Mouse (Mus musculus) hindbrain, embryonic 10.5 days (tissue): Measurements from ENCODE around the gene Olfr684. TPM values are rescaled to one million over a fixed set of nuclear protein-coding genes. Genes with fewer than 3 reads are reported as not detected.

ENCODE experiments used
- DNase-seq: peaks from one replicate; pipeline ENCODE4 v3.0.0-alpha.2; 2017; ENCODE audit warnings: low spot score
- H3K27ac ChIP-seq: fragments of 300-500 bp; sonication (generic); 2 replicates; pipeline ENCODE4 v1.5.1; 2016; ENCODE audit warnings: mild to moderate bottlenecking, moderate library complexity
- H3K27me3 ChIP-seq: fragments of 300-500 bp; sonication (generic); 2 replicates; pipeline ENCODE4 v1.6.1; 2016; ENCODE audit warnings: mild to moderate bottlenecking; ENCODE audit not compliant: poor library complexity, insufficient read depth, severe bottlenecking
- H3K36me3 ChIP-seq: fragments of 300-500 bp; sonication (generic); 2 replicates; pipeline ENCODE4 v1.6.1; 2016; ENCODE audit warnings: mild to moderate bottlenecking, moderate library complexity
- H3K4me1 ChIP-seq: fragments of 300-500 bp; sonication (generic); replicated peaks from 2 replicates; pipeline ENCODE4 v1.6.1; 2016; ENCODE audit warnings: mild to moderate bottlenecking
- H3K4me3 ChIP-seq: fragments of 300-500 bp; sonication (generic); 2 replicates; pipeline ENCODE4 v1.5.1; 2016; ENCODE audit warnings: mild to moderate bottlenecking, moderate library complexity
- H3K9me3 ChIP-seq: fragments of 300-500 bp; sonication (generic); 2 replicates; pipeline ENCODE4 v1.6.1; 2016; ENCODE audit warnings: mild to moderate bottlenecking, moderate library complexity
- WGBS: fragments of 180-500 bp; shearing (Covaris S2); methylation state at CpG from one replicate; pipeline ENCODE4 v1.1.7; 2016; 5-methylcytosine and 5-hydroxymethylcytosine counted together
- polyA plus RNA-seq: library from polyadenylated mRNA; unstranded; fragments of >200 nt; fragmentation: Nextera tagmentation; extraction: Ambion mirVana; gene quantifications from 2 replicates; pipeline ENCODE4 v1.2.1, GENCODE M21; 2016

The Olfr684 gene
- polyA plus RNA-seq, result not detected in 2 replicates

GRCm38 (mm10) chr7:105163553-105163952 lies at the start of gene Olfr684:
Gene Olfr684 (minus strand): TSS chr7:105163653.
- Histone ChIP-seq H3K4me1 (no peaks in the 10 kb centered on the region), H3K36me3 (no peaks in the 10 kb centered on the region), H3K9me3 (no peaks in the 10 kb centered on the region), H3K4me3 (no peak within 1 kb of the TSS), H3K27me3 (no peaks in the 10 kb centered on the region), H3K27ac (no peak within 1 kb of the TSS)
- 74% methylated on average over 1 of the region's 1 CpGs for WGBS
- no peak for DNase-seq

GRCm38 (mm10) chr7:105207385-105207784 lies 43.9 kb upstream of the Olfr684 start, which contains the start of gene Olfr686:
Gene Olfr686 (minus strand): TSS chr7:105207485.
- Histone ChIP-seq H3K4me3 (no peak within 1 kb of the TSS), H3K27me3 (no peaks in the 10 kb centered on the region), H3K36me3 (no peaks in the 10 kb centered on the region), H3K27ac (no peak within 1 kb of the TSS), H3K4me1 (no peaks in the 10 kb centered on the region), H3K9me3 (no peaks in the 10 kb centered on the region)
- no peak for DNase-seq

- Histone ChIP-seq H3K27ac (no peak within 1 kb of the TSS), H3K27me3 (no peaks in the 10 kb centered on the region), H3K4me1 (no peaks in the 10 kb centered on the region), H3K4me3 (no peak within 1 kb of the TSS), H3K36me3 (no peaks in the 10 kb centered on the region), H3K9me3 (no peaks in the 10 kb centered on the region)
- DNase-seq, result no peak
- 91% methylated on average over 1 of the region's 1 CpGs for WGBS
Observed at GRCm38 (mm10) chr7:105185912-105186311, 22.5 kb upstream of the Olfr684 start, which contains the start of gene Olfr685. Gene Olfr685 (minus strand): TSS chr7:105186012.

- 57% methylated on average over 4 of the region's 4 CpGs for WGBS
- no peak overlapping the region for H3K4me3 ChIP-seq
- H3K27ac ChIP-seq, result no peak overlapping the region
- H3K9me3 ChIP-seq, result no peaks in the 10 kb centered on the region
- no peaks in the 10 kb centered on the region for H3K36me3 ChIP-seq
- H3K27me3 ChIP-seq, result no peaks in the 10 kb centered on the region
- H3K4me1 ChIP-seq, result no peaks in the 10 kb centered on the region
- DNase-seq, result no peak
Observed at GRCm38 (mm10) chr7:105170773-105171172, 7.3 kb upstream of the Olfr684 start.

- 70% methylated on average over 1 of the region's 1 CpGs for WGBS
Observed at GRCm38 (mm10) chr7:105146912-105147311, 16.5 kb downstream of the Olfr684 start, which contains the start of gene Olfr683. Gene Olfr683 (minus strand): TSS chr7:105147012.

GRCm38 (mm10) chr7:105141275-105141674 lies 22.2 kb downstream of the Olfr684 start:
- DNase-seq, result no peak
- no peaks in the 10 kb centered on the region for H3K4me1 ChIP-seq
- no peaks in the 10 kb centered on the region for H3K9me3 ChIP-seq
- no peaks in the 10 kb centered on the region for H3K27me3 ChIP-seq
- H3K36me3 ChIP-seq, result no peaks in the 10 kb centered on the region
- 88% methylated on average over 2 of the region's 2 CpGs for WGBS
- no peak overlapping the region for H3K4me3 ChIP-seq
- no peak overlapping the region for H3K27ac ChIP-seq

More at GRCm38 (mm10) chr7:105146912-105147311, 16.5 kb downstream of the Olfr684 start, which contains the start of gene Olfr683:
- no peak within 1 kb of the TSS for H3K4me3 ChIP-seq
- no peaks in the 10 kb centered on the region for H3K36me3 ChIP-seq
- no peak for DNase-seq
- H3K4me1 ChIP-seq, result no peaks in the 10 kb centered on the region
- no peaks in the 10 kb centered on the region for H3K9me3 ChIP-seq
- no peaks in the 10 kb centered on the region for H3K27me3 ChIP-seq
- H3K27ac ChIP-seq, result no peak within 1 kb of the TSS

- Histone ChIP-seq H3K9me3 (no peaks in the 10 kb centered on the region), H3K27me3 (no peaks in the 10 kb centered on the region), H3K4me3 (no peak within 1 kb of the TSS), H3K36me3 (no peaks in the 10 kb centered on the region), H3K4me1 (no peaks in the 10 kb centered on the region), H3K27ac (no peak within 1 kb of the TSS)
- DNase-seq, result no peak
Observed at GRCm38 (mm10) chr7:105116536-105116935, 46.9 kb downstream of the Olfr684 start, which contains the start of gene Olfr681. Gene Olfr681 (plus strand): TSS chr7:105116836.

Other genes starting within 250 kb of the Olfr684 start
- gene Olfr667, start 242.2 kb downstream of the Olfr684 start, polyA plus RNA-seq, result not detected in 2 replicates
- gene Olfr668, start 235.6 kb downstream of the Olfr684 start, polyA plus RNA-seq, result not detected in 2 replicates
- gene Olfr669, start 229.4 kb downstream of the Olfr684 start, polyA plus RNA-seq, result not detected in 2 replicates
- gene Olfr670, start 201.0 kb downstream of the Olfr684 start, polyA plus RNA-seq, result not detected in 2 replicates
- not detected in 2 replicates for gene Olfr671, start 184.5 kb downstream of the Olfr684 start, polyA plus RNA-seq
- gene Olfr672, start 161.6 kb downstream of the Olfr684 start, polyA plus RNA-seq, result not detected in 2 replicates
- gene Olfr675, start 135.2 kb downstream of the Olfr684 start, polyA plus RNA-seq, result not detected in 2 replicates
- not detected in 2 replicates for gene Olfr676, start 131.0 kb downstream of the Olfr684 start, polyA plus RNA-seq
- not detected in 2 replicates for gene Olfr677, start 112.3 kb downstream of the Olfr684 start, polyA plus RNA-seq
- gene Olfr678, start 99.2 kb downstream of the Olfr684 start, polyA plus RNA-seq, result not detected in 2 replicates
- not detected in 2 replicates for gene Olfr679, start 82.4 kb downstream of the Olfr684 start, polyA plus RNA-seq
- not detected in 2 replicates for gene Olfr680-ps1, start 70.8 kb downstream of the Olfr684 start, polyA plus RNA-seq
- gene Olfr681, start 46.8 kb downstream of the Olfr684 start, polyA plus RNA-seq, result not detected in 2 replicates
- not detected in 2 replicates for gene Olfr683, start 16.6 kb downstream of the Olfr684 start, polyA plus RNA-seq
- not detected in 2 replicates for gene Olfr685, start 22.4 kb upstream of the Olfr684 start, polyA plus RNA-seq
- not detected in 2 replicates for gene Olfr686, start 43.8 kb upstream of the Olfr684 start, polyA plus RNA-seq
- not detected in 2 replicates for gene Olfr688, start 124.4 kb upstream of the Olfr684 start, polyA plus RNA-seq
- gene Olfr689, start 147.5 kb upstream of the Olfr684 start, polyA plus RNA-seq, result not detected in 2 replicates
- gene Olfr690, start 170.5 kb upstream of the Olfr684 start, polyA plus RNA-seq, result not detected in 2 replicates
- gene Olfr691, start 178.6 kb upstream of the Olfr684 start, polyA plus RNA-seq, result not detected in 2 replicates
- not detected in 2 replicates for gene Olfr692, start 204.6 kb upstream of the Olfr684 start, polyA plus RNA-seq
- not detected in 2 replicates for gene Gm5901, start 211.4 kb upstream of the Olfr684 start, polyA plus RNA-seq
- gene Fam160a2, start 236.4 kb upstream of the Olfr684 start, polyA plus RNA-seq, result 39.9 and 41.6 TPM in 2 replicates
- gene Cnga4, start 240.9 kb upstream of the Olfr684 start, polyA plus RNA-seq, result 0.13 TPM in 1 of 2 replicates, not detected in the other